Mouse (Mus musculus) layer of hippocampus, adult 2 months (tissue): ENCODE measurements around the gene Capn1. TPM values are rescaled to one million over a fixed set of nuclear protein-coding genes. Genes with fewer than 3 reads are reported as not detected.
A peak's percentile ranks its signal among the peaks of the same experiment; 100 is the strongest.
"Not testable (repeated sequence)": the region's sequence is repeated elsewhere in the genome, so short reads cannot be mapped to it uniquely, and the experiment has no call there.

Source experiments
- DNase-seq, 2 experiments: peaks; one replicate each; pipeline ENCODE4 v3.0.0; 2022; ENCODE audit warnings: low spot score in 2 of 2
- H3K27ac ChIP-seq: fragments of 200-600 bp; 2 replicates; pipeline ENCODE4 v1.8.1; 2022
- H3K4me3 ChIP-seq: fragments of 200-600 bp; 2 replicates; pipeline ENCODE4 v1.8.1; 2022; ENCODE audit warnings: mild to moderate bottlenecking
- CTCF ChIP-seq: fragments of 200-600 bp; conservative IDR thresholded peaks from 2 replicates; pipeline ENCODE4 v1.8.1; 2022; ENCODE audit warnings: antibody characterized with exemption, mild to moderate bottlenecking, moderate library complexity
- total RNA-seq, 2 experiments: library from RNA; stranded (reverse); gene quantifications; 2 replicates each; pipeline ENCODE4 v1.2.3; 2021

The Capn1 gene
- total RNA-seq, 2 experiments from 2014 or later: 28.2 to 29.9 TPM

DNA sequence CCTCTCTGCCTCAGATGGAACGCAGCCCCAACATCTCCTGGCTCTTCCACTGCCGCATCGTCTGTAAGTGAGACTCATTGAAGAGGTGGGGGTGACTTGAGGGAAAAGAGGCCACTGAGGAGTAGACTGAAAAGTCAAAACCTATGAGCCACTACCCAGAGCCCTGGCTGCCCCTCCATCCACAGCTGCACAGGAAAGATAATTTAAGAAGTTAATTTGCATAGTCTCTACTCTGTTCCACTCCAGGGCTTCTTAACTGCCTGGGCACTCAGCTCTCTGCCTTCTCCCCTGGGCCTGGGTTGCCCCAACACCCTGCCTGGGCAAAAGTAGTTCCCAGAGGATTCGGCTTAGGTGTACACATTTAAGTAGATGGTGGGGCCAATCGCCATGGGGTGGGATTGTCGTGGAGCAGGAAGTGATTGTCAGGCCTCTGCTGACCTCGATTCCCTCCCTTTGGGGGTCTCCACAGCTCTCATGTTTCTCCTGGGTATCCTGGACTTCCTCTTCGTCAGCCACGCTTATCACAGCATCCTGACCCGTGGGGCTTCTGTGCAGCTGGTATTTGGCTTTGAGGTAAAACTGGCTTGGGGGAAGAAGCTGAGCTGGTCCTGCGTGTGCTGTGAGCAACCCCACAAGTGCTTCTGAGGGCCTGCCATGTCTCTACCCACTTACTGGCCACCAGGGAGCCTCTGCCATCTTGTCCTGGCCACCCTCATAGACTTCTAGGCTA lies 33.1 kb upstream of the Capn1 start:
- no peak overlapping the region for H3K27ac ChIP-seq
- no peak for TF ChIP-seq CTCF
- H3K4me3 ChIP-seq: no peak overlapping the region
- no peak for DNase-seq

DNA sequence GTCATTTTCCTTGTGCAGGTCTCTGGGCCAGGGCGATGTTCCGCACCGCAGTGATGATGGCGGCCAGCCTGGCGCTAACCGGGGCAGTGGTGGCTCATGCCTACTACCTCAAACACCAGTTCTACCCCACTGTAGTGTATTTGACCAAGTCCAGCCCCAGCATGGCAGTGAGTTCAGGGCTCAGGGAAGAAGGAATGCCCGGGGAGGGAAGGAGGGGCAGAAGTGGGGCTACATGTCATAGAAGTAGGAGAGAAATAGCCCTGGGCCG lies 32.1 kb upstream of the Capn1 start:
- peak overlapping the region; percentile 99; the same call in 1 of the 2 replicates for H3K27ac ChIP-seq
- TF ChIP-seq CTCF: no peak
- no peak for DNase-seq
- peak overlapping the region; percentile 99 for H3K4me3 ChIP-seq

DNA sequence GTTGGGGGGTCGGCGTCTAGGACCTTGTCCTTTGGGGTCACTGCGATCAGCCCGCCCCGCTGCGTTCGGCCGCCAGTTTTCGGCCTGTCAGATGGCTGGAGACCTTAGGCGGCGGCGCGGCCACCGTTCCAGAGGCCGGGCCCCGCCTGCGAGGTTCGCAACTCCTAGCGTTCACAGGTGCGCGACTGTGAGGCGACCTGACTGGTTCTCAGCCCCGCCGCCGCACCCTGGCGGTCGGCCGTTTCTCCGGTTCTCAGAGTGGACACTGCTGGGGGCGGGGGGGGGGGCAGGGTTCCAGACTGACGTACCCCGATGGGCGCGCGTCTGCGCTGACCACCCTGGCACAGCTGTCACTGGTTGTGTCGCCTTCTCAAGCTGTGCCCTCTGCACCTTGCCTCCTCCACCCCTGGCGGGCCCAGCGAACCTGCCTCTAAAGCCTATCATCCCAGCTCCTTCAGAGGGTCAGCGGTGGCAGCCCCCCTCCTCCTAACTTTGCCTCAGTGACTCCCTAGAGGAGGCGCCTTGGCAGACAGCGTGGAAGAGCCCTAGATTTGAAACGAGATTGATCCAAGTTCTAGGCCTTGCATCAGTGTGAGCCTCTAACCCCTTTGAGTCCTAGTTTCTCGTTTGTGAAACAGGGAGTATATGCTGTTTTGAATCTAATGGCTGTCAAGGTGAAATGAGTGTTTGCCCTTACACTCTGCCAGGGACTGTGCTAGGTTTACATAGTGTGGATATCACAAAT lies 31.6 kb upstream of the Capn1 start:
- H3K4me3 ChIP-seq: peak overlapping the region; percentile 99
- DNase-seq: no peak

DNA sequence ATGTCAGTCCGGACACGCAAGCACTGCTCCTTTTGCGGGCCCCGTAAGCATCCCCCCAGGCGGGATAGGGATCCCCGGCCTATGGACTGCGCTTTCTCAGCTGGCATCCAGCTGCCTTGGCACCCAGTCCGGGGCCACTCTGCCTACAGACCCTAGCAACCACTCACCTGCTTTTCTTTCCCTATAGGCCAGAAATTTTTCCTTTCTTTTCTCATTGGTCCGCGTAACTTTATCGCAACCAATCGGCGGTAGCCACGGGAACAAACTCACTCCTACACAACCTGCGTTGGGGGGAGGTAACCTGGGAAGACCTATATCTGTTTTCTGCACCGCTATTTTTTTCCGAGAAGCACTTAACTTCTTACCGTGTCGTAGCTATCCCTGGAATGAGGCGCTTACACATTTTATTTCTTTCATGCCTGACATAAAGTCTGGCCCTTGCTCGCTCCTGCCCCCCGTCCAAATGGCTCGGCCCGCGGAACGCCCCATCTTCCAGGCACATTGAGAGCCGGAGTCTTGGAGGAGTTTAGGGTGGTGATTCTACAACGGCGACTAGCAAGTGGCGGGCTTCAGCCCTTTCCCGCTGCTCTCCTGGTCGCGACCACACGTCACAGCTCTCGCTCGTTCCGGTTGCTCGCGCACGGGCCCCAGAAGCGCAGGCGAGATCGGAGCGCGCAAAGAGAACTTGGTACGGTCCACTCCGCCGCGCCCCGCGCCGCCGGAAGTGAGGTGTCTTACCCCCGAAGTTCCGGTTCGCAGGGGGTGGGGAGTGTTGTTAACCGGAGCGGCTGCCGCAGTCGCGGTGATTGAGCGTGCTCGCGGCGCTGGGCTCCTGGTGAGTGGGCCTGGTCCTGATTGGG lies 30.8 kb upstream of the Capn1 start, which contains the start of gene Syvn1:
Gene Syvn1 (plus strand): TSS at position 283 of the 860 bp plus-strand sequence.
- DNase-seq: peak; percentile 89 to 95
- no peak for TF ChIP-seq CTCF
- H3K27ac ChIP-seq: peak within 1 kb of the TSS; percentile 99
- H3K4me3 ChIP-seq: peak within 1 kb of the TSS; percentile 99

More for the DNA sequence above, 31.6 kb upstream of the Capn1 start:
- H3K27ac ChIP-seq: peak overlapping the region; percentile 99
- no peak for TF ChIP-seq CTCF

DNA sequence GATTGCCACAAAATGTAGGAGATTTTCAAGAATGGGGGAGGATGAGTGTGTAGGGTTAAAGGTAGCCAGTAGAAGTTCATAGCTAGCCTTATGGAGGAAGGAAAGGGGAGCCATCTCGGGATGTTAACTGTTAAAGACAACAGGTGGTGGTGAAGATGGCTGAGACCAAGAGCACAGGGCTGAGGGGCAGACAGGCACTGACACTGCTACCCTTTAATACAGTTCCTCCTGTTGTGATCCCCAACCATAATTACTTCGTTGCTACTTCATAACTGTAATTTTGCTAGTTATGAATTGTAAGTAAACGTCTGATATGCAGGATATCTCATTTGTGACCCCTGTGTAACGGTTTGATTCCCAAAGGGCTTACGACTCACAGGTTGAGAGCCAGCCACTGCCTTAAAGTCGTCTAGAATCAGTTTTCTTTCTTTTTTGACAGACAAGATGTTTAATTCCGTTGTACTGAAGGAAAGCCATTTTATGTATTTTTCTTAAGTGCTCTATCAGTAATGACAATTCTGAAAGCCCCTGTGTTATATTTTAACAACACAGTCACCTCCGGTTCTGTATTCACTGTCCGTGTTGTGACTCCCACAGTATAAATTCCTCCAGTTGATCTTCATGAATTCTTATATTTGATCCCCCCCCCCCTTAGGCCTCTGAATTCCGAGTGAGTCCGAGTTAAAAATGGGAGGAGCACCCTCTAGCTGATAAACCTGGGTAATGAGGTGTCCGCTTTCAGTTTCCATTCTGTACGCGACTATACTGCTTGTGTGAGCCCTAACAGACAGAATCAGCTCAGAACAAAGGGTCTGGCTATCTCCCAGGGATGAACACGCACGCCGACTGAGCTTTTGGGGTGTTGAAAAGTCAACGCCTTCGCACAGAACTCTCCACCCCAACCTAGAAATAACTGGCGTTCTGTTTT lies 29.9 kb upstream of the Capn1 start:
- Histone ChIP-seq H3K27ac (peak overlapping the region; percentile 99), H3K4me3 (peak overlapping the region; percentile 99)
- no peak for DNase-seq
- TF ChIP-seq CTCF: peak; percentile 34

DNA sequence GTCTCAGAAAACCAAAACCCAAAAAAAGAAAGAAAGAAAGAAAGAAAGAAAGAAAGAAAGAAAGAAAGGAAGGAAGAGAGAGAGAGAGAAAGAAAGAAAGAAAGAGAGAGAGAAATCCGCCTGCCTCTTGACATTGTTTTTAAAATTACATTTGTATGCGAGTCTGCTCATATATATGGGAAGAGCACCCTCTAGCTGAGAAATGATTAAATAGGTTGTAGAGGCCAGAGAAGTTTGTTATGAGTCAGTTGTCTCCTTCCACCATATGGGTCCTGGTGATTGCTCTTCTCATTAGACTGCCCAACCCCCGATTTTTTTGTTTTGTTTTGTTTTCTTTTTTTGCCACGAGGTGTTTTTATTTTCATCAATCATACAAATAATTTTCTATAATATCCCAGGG lies 28.4 kb upstream of the Capn1 start:
- TF ChIP-seq CTCF: peak; percentile 71
- DNase-seq, H3K4me3 ChIP-seq, H3K27ac ChIP-seq: not testable (repeated sequence)

DNA sequence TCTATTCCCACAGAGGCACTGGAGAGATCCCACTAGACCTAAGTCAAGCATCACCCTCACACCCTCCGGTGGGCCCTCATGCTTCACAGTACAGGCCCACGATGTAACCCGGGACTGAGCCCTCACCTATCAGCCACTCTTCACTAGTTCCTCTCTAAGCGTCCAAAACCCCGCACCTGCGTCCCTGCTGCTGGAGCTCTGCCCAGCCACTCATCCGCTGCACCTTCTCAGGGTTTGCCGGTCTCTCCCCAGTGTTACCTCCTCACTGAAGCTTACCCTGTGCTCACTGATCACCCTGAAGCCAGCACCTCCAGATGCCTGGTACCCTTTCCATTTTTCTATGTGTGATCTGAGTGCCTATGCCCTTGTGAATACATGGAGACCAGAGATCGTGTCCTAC lies 26.6 kb upstream of the Capn1 start:
- no peak for TF ChIP-seq CTCF
- no peak overlapping the region for H3K4me3 ChIP-seq
- no peak for DNase-seq
- no peak overlapping the region for H3K27ac ChIP-seq

DNA sequence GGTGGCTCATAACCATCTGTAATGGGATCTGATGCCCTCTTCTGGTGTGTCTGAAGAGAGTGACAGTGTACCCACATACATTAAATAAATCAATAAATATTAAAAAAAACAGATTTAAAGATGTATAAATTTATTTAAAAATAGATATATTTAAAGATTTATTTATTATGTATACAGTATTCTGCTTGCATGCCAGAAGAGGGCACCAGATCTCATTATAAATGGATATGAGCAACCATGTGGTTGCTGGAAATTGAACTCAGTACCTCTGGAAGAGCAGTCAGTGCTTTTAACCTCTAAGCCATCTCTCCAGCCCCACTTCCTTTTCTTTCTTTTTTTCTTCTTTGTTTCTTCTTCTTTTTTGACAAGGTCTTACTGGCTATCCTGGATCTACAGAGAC lies 24.3 kb upstream of the Capn1 start:
- no peak overlapping the region for H3K4me3 ChIP-seq
- peak; percentile 56 for TF ChIP-seq CTCF
- no peak for DNase-seq

DNA sequence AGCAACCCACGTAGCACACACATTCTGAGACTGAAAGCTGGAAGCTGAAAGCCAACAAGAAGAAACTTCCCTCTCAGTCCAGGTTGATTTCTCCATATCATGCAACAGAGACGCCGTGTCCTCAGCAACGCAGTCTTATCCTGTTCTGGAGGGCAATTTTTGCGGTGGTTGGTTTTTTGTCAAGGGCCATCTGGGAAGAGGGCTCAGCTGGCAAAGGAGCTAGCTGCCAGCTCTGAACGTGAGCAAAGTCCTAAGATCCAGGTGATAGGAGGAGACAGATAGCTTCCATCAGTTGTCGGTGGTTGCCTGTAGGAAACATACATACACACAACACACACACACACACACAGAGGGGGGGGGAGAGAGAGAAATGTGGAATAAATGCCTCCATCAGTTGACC lies 22.6 kb upstream of the Capn1 start:
- DNase-seq: no peak
- no peak overlapping the region for H3K27ac ChIP-seq
- TF ChIP-seq CTCF: no peak
- no peak overlapping the region for H3K4me3 ChIP-seq

More for the DNA sequence above, 24.3 kb upstream of the Capn1 start:
- no peak overlapping the region for H3K27ac ChIP-seq

DNA sequence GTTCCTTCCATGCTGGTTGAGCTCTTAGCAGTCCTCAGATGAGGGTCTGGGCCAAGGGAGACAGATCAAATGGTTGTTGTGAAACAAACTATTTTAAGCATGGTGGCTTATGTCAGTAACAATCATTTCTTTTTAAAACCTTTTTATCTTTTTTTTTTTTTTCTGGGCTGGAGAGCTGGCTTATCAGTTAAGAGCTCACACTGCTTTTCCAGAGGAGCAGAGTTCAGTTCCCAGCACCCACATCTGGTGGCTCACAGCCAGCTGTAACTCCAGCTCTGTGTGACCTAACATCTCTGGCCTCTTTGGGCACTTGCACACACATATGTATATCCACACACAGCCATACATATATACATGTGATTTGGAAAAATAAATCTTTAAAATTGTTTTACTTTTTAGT lies 22.0 kb upstream of the Capn1 start:
- Histone ChIP-seq H3K4me3 (no peak overlapping the region), H3K27ac (no peak overlapping the region)
- no peak for TF ChIP-seq CTCF
- no peak for DNase-seq

DNA sequence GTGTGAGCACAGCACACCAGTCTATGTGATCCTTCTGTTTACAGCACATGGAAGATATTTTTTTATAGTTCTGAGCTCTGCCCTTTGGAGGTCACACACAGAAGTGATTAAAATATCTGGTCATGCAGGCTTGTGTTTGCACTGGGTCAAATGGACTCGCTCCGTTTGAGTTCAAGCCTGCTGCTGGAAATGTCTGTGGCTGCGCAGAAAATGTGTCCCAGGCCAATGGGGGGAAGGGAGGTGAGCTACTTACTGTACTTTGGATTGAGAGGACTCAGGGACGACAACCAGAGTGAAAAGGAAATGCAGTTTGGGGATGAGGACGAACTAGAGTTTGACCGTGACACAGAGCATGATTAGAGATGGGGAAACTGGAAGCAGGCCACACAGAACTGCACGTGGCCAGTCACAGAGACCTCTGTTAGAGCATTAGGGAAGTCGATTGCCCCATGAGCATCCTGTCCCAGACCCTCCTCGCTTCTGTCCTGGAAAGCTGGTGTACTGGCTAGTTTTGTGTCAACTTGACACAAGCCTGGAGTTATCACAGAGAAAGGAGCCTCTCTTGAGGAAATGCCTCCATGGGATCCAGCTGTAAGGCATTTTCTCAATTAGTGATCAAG lies 20.4 kb upstream of the Capn1 start:
- Histone ChIP-seq H3K4me3 (no peak overlapping the region), H3K27ac (no peak overlapping the region)
- DNase-seq: no peak
- TF ChIP-seq CTCF: no peak
